Mouse (Mus musculus) embryo, embryonic 10.5 days (tissue): ENCODE results near the gene Cog6.

Experiments used
- DNase-seq: peaks from one replicate; pipeline ENCODE4 v3.0.0-alpha.2; 2015; ENCODE audit warnings: low spot score

Cog6 gene

DNA sequence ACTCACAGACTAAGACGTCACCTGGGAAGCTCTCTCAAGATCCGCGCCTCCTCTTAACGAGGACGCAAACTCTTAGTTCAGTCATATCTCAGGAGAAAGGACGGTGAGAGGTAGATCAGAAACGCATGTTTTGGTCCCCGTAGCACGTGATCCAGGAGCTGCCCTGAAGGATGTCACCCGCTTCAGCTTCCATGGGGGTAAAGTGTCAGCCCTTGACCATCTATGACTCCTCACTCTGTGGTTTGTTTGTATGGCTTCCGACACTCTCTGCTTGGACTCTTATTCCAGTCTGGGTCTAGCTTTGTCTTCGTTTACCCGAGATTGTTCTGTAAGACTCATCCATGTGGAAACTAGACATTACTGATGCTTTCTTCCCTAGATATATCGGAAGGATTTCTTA, 54.6 kb downstream of the Cog6 start:
- no peak for DNase-seq

GRCm38 (mm10) chr3:52961661-52962060, 55.4 kb downstream of the Cog6 start:
- DNase-seq, result no peak

GRCm38 (mm10) chr3:52960951-52961350, 56.1 kb downstream of the Cog6 start:
- DNase-seq, result no peak

GRCm38 (mm10) chr3:52958444-52959120, 58.5 kb downstream of the Cog6 start:
- no peak for DNase-seq

DNA sequence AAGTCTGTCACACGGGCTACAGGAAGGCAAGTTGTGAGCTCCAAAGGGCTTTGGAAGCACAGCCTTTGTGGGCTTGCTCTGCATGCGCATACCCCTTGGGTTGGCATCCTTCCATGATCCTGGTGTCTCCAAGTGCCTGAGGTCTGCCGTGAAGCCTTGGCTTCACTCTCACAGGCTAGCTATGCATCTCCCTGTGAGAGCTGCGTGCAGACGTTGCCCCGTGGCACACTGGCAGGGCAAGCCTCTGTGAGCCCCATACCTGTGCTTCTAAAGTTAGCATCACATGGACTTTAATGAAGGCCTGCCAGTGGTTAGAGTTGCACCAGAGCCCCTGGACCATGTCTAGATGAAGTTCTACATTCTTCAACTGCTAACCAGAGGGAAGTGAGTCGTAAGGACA, 59.2 kb downstream of the Cog6 start:
- no peak for DNase-seq

- DNase-seq, result no peak
These were observed 60.8 kb downstream of the Cog6 start for GRCm38 (mm10) chr3:52956236-52956635.

DNA sequence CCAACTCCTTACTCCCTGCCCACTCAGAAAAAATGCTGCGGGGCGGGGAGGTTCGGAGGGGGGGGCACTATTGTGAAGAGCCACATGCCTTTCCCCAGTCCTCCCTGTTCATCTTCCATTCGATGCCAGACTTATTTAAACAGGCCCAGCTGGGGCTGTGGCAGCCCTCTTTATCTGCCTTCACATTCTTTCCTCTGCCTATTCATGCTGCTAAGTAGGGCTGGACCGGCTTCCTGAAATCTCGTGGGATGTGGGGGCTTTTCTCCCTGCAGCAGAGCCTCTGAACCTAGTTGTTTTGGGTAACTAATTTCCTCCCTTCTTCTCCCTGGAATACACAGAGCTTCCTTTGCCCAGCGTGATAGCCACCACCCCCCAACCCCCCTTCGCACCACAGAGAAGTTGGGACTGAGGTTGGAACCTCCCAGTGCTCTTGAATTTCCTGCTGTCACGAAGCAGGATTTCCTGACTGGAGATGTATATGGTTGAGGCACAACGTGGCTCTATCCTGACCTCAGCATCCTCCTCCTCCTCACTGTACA, 61.5 kb downstream of the Cog6 start:
- peak; percentile 61 for DNase-seq

DNA sequence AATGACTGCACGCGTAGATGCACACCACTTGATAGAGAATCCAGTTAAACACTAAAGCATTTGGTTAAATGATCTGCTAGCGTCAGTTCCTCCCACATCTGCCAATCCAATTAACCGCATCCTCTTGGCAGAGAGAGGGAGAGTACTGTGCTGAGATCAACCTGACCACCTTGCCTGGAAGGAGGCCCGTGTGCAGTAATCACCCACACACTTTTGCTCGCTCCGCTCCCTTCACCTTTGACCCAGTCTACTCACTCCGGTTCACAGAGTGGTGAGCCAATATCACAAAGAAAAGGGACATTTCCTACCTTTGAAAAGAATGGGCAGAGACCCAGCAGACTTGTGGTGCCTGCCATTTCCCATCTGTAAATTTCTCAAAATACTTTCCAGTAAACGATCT, 62.4 kb downstream of the Cog6 start:
- no peak for DNase-seq

- DNase-seq, result no peak
These were observed 63.2 kb downstream of the Cog6 start for GRCm38 (mm10) chr3:52953831-52954230.

DNA sequence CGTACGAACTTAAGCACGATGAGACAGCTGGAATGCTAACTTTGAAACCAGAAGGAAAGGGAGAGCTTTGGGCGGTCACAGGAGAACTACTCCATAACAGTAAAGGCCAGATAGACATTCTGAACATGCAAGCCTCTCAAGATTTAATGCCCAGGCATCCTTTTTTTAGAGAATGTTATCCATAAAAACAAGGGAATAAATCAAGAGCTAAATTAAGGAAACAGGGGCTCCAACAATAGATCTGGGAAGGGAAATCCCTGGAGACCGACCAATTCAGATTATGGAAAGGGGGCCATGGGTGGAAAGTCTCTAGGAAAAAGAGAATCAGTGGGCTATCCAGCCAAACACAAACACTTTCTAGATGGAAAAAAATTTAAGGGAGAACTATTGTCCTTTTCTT, 68.2 kb downstream of the Cog6 start:
- no peak for DNase-seq

GRCm38 (mm10) chr3:52947444-52947843, 69.6 kb downstream of the Cog6 start:
- no peak for DNase-seq

GRCm38 (mm10) chr3:52940832-52941468, 76.1 kb downstream of the Cog6 start:
- DNase-seq, result peak; percentile 23

GRCm38 (mm10) chr3:52938398-52938797, 78.6 kb downstream of the Cog6 start:
- DNase-seq, result no peak

DNA sequence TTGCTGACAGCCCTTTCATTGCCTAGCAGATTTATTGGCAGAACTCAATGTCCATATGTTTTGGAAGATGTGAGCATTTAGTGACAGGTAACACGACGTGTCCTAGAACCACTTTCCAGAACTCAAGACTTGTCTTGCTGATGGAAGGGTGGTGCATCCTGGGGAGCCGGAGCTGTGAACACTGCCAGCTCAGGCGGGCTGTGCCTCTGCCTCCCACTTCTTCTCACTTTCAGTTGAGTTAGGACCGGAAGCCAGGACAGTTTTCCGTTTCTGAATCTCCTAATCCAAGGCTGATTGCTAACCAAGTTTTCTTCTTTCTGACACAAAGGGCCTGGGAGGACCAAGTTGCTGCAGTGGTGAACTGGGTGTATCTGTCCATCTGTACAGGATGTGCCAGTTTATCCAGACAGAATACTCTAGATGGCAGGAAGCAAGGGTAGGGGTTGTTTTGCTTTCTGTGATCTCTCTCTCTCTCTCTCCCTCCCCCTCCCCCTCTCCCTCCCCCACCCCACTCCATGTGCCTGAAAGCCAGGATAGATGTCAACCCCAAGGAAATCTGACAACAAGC, 79.2 kb downstream of the Cog6 start:
- DNase-seq, result no peak

- no peak for DNase-seq
These were observed 85.1 kb downstream of the Cog6 start for GRCm38 (mm10) chr3:52931956-52932355.
